Mouse (Mus musculus): ENCODE measurements around the gene Chid1.

Chid1 gene

DNA sequence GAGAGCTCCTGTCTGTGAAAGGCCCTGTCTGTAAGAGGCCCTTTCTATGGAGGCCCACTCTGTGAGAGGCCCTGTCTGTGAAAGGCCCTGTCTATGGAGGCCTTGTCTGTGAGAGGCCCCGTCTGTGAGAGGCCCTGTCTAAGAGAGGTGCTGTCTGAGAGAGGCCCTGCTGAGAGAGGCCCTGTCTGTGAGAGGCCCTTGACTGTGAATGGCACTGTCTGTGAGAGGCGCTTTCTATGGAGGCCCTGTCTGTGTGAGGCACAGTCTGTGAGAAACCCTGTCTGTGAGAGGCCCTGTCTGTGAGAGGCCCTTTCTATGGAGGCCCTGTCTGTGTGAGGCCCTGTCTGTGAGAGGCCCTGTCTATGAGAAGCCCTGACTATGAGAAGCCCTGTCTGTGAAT lies 33.4 kb downstream of the Chid1 start:
- no peak for DNase-seq (ENCODE audit: low read depth, low spot score)

DNA sequence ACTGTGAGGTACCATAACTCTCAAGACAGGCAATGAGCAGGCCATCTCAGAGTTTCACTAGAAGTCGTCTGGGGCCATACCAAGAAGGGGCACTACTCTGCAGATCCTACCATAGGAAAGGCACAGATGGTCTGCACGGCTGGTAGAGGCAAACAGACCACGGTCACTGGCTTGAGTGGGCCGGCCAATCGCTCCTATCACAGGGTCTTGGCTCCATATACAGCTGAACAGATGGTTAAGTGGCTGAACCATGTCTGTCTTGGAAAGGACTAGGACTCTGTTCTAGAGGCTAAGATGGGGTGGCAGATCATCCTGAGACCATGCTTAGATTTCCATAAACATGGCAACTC lies 37.1 kb downstream of the Chid1 start:
- DNase-seq (ENCODE audit: low read depth, low spot score) = no peak

DNA sequence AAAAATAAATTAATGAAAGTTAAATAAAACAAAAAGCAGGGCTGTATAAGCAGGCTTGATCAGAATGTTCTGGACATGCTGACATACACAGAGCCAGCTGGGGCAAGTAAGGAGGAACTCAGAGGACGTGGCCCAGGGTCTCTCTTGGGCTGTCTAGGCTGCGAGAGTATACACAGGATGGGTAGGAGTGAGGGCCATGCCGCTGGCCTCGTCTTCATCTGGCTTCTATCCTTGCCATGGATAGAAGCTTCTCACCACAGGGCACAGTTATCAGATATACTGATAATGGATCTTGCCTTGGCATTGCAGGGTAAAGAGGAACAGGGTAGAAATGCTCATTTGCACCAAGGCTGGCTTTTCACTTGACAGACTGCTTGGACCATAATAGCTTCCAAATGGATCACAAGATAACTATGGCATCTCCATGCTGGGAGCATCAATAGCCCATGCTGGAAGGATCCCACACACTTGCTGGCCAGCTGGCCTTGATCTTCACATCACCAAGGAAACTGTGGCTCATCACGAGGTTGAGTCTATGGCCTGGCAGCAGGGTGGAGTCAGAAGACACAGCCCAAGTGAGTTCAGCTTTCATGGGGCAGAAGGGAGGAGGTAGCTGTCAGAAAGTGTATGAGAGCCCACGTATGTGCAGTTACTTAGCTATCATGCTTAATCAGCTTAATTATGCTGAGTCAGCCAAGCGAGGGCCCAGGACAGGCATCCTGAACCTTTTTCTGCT lies 37.7 kb downstream of the Chid1 start:
- DNase-seq (ENCODE audit: low read depth, low spot score) = no peak

DNA sequence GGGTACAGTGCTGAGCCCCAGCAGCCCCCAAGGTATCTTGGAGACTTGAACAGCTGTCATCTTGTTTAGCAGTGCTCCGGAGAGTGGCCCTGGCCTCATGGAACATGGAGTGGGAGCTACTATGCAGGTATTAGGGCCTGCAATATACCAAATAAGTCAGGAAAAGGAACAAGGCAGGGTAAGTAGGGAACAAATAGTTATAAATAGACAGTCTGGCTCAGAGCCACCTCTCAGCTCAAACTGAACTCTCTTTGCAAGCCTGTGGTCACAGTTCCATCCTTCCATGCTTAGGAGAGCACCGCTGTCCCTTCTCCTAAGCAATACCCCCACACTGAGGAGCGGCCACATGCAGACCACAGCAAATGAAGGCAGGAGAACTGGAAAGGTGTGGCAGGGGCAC lies 42.1 kb downstream of the Chid1 start:
- no peak for DNase-seq (ENCODE audit: low read depth, low spot score)

DNA sequence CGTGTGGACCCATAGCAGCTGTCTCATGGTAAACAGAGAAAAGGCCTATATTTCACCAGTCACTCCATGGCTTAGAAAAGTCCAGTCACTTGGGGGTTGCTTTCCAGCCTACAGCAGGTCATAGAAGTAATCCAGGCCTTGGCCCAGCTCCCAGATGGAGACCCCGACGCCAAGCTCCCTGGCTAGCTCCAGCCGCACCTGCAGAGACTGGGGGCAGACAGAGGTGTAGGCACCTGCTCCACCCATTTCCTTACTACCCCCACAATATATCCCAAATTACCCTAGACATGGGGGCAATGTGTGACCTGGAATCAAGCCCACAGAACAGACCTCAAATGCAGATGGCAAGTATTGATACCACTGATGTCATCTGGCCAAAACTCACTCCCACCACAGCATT lies 43.7 kb downstream of the Chid1 start:
- no peak for DNase-seq (ENCODE audit: low read depth, low spot score)

DNA sequence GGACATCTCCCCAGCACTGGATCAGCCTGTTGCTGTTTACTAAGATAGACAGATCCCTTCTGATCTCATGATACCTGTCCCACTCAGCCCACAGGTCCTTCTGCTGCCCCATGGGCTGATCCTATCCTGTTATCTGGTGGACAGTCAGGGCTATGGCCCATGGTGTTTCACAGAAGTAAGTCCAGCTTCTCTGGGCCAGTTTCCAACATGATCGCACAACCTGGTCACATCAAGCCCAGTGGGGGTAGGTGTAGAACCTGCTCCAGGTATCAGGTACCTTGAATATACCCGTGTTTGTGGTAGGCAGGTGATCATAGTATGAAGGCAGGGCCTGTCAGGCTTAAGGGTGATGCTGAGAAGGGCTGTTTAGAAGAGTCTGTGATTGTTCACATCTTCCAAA lies 44.3 kb downstream of the Chid1 start:
- no peak for DNase-seq (ENCODE audit: low read depth, low spot score)

DNA sequence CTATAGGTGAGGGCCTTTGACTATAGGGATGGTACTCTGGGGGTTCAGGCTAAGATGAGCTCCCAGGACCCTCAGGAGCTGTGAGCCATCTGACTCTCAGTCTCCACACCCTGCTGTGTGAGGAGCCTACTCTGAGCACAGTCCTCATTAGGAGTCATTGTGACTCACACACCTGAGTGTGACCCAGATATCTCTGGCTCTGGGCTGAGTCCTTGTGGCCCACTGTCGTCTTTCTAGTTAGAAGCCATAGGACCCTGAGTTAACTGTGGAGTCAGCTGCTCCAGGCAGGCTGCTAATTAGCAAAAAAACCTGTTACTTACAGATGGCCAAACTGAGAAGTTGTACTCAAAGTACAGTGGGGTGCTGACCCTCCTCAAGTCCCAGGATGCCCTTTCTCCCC lies 45.9 kb downstream of the Chid1 start:
- DNase-seq (ENCODE audit: low read depth, low spot score) = no peak

DNA sequence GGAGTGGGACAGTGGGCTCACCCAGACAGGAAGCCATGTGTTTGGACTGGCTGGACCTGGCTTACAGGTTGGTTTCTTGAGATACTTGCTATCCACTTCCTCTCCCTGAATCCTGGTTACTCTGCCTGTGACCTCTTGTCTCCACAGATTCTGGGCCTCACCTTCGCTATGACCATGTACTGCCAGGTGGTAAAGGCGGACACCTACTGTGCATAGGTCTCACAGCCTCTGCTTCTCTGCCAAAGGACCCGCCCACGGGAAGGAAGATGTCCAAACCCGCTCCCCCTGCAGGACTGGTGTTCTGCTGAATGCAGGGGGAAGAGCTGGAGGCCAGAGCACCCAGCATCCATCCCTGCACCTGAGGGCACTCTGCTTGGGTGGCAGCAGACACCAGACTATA lies 46.9 kb downstream of the Chid1 start:
- no peak for DNase-seq (ENCODE audit: low read depth, low spot score)

DNA sequence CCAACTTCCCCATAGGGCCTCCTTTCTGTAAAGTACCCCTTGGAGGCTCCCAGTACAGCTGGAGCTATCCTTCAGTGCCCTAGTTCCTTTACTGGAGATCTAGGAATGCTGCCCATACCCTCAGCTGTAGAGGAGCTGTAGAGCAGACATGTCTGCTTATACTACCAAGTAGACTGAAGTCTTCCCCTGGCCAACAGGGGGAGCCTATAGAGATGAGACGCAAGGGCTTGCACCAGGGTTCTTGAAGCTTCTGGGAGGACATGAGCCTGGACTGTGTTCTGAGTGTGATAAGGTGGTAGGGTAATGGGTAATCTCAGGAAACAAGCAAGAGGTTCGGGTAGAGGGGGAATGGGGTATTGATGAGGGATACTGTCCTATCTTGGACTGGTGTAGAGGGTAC lies 48.5 kb downstream of the Chid1 start:
- peak; percentile 46 for DNase-seq (ENCODE audit: low read depth, low spot score)

DNA sequence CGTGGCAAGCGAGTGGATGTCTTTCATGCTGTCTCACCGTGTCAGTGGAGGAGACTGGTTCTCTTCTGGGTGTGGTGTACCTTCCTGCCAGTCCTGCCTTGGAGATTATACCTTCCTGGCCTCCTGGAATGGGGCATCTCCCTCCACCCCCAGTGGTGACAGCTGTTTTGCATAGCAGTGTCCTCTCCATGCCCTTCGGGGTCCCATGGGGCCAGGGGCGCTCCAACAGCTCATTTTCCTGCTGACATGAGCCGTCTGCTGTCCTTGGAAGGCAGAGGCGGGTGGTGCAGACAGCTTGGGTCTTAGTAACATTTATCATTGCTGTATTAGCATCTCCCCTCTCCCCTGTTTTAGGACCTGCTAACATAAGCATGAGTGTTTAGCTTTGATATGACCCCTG lies 52.5 kb downstream of the Chid1 start:
- no peak for DNase-seq (ENCODE audit: low read depth, low spot score)

DNA sequence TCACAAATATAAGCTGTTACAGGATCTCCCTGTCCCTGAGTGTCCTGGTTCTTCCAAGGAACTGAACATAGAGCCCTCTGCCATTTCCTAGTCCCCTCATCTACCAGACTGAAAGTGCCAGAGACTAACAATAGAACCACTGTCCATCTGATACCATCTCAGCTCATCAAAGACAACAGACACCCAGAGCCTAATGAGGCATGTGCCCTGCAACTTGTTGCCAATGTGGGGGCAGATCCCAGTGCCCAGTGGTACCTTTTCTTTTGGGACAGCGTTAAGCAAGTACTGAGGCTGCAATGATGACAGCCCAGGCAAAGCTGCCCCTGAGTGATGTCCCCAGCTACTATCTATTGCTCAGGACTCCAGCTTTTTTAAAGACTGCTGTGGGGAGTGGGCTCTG lies 53.4 kb downstream of the Chid1 start:
- DNase-seq (ENCODE audit: low read depth, low spot score) = no peak

DNA sequence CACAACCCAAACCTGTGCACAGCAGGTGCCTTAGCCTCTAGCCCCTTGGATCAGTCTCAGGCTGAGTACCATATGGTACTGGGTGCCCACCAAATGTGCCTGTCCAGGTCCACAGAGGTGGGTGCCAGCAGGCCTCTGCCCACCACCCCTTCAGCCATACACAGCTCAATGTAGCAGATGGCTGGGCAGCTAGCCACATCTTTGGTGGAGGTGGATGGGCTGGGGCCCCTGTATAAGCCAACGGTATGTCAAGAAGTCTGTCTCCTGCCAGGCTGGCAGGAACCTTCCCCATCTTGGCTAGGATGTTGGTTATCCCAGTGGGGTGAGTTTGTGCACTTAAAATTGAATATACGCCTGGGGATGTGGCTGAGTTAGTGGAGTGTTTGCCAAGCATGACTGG lies 54.1 kb downstream of the Chid1 start:
- no peak for DNase-seq (ENCODE audit: low read depth, low spot score)

DNA sequence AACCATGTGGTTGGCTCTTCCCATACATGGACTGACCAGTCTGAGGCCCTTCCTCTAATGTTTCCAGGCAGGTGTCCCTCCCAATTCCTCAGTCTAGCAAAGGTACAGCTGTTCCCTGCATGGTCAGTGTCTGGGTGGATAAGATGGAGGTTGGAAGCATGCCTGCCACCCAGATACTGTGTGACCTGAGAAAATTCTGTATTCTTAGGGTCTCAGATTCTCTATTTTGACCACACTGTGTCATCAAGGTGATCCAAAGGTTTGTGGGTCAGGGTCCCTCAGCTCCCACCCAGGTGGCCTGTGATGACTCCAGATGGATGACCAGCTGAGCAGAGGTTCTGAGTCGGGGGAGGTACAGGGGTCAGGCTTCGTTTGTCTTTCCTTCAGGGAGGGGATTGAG lies 54.5 kb downstream of the Chid1 start:
- DNase-seq (ENCODE audit: low read depth, low spot score) = no peak

DNA sequence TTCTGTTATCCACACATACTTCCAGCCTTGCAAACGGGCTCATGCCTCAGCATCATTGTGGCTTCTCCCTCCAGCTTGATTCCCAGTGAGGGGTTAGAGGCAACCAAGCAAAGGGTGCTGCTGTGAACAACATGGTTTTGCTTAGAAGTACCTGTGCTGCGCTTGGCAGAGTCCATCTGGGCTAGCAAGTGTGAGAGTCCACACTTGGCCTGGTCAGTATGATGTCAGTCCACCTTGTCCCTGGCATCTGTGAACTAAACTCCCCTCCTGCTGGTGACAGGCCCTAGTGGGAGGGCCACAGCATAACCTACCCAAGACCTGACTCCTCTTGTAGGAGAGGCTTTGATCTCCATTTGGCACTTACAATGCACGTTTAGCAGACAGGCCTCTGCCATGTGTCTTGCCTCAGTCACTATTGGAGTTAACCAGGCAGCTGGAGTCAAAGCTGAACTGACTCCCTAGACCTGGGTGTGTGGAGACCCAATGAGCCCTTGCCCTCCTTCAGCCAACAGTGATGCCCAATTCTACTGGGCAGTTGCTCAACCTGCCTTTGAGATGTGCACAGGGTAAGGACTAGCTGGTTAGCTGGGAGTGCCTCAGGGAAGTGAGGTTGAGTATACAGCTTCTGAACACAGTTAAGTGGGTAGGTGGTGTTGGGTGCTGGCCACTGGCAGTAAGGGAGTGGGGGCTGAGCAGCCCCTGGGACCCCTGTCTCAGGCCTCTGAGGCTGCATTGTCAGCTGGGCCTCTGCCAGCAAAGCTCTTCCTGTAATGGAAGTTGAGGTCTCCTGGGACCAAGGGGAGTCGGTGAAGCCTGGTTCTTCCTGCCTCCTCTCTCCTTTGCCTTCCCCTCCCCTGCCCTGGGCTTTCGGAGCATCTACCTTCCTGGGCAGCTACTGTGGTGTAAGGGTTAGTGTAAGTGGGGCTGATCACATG lies 55.2 kb downstream of the Chid1 start:
- DNase-seq (ENCODE audit: low read depth, low spot score) = no peak

DNA sequence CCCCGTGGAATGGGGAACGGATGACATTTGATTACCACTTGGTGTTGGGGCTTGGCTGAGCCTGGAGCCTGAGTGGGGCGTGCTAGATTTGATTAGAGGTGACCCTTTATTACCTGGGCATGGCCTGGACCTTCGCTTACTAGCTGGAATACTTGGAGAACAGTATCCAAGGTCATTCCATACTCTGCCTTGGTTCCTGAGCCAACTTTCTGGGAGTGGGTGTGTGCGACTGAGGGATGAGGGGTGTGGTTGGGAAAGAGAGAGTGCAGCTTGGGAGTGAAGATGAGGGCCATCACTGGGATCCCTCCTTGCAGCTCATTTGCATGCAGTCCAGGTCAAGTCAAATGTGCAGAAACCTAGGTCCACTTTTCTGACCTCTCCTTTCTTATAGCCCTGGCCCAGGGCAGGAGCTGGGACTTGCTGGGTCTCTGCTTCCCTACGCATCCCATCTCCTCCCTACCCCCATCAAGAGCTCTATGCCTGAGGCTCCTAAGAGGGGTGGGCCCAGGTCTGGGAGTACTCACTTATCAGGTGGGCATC lies 56.5 kb downstream of the Chid1 start:
- DNase-seq (ENCODE audit: low read depth, low spot score) = no peak

DNA sequence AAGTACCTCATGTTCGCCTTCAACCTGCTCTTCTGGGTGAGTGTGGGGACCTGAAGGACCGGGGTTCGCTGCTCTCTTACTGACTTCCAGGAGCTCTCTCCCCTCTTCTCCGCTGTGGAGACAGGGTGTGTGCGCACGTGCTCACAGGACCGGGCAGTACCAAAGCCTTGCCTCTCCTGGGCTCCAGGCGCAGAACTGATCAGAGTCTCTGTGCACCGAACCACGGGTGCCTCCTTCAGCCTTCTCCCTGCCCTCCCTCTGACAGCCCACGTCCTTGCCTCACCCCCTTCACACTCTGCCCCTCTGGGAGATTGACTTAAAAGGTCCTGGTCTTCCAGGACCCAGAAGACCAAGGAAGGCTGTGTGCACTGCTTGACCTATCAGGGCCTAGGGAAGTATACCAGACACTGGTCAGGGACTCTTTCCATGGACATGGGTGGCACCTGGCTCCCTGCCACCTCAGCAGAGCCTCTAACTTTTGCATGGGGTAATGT lies 57.1 kb downstream of the Chid1 start:
- no peak for DNase-seq (ENCODE audit: low read depth, low spot score)

DNA sequence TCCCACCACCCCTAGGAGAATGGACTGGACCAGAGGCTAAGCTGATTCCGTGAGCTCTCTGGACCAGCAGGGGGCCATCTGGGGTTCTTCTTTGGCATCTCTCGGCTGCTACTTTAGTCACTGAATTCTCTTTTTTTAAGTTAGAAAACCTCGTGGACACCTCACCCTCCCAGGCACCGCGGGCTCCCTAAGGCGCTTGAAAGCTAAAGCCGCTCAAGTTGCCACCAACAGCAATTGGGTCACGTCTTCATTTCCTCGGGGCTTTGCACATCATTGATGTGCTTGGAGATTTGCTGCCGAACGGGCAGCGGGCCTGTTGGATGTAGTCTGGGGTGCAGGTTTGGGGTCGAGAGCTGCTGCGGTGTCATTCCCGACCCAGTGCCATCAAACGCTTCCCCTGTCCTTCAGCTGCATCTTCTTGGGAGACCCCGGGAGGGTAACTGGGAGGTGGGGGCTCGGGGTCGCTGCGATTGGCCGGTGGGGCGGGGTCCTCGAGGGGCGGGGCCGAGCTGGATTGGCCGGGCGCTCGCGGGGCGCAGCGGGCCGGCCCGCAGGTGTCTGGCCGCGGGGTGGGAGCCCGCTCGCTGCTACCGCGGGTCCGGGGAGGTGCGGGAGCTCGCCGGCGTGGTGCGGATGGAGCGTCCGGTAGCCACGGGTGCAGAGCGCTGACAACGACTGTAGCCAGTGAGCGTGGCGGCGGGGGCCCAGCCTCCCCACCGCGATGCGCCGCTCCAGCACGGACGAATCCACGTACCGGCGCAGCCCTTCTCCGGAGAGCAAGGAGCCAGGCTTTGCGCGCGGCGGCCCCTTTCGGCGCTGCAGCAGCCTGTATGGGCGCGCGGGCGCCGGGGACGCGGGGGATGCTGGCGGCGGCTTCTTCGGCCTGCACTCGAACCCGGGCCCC lies 57.9 kb downstream of the Chid1 start:
- DNase-seq (ENCODE audit: low read depth, low spot score) = peak; percentile 60

DNA sequence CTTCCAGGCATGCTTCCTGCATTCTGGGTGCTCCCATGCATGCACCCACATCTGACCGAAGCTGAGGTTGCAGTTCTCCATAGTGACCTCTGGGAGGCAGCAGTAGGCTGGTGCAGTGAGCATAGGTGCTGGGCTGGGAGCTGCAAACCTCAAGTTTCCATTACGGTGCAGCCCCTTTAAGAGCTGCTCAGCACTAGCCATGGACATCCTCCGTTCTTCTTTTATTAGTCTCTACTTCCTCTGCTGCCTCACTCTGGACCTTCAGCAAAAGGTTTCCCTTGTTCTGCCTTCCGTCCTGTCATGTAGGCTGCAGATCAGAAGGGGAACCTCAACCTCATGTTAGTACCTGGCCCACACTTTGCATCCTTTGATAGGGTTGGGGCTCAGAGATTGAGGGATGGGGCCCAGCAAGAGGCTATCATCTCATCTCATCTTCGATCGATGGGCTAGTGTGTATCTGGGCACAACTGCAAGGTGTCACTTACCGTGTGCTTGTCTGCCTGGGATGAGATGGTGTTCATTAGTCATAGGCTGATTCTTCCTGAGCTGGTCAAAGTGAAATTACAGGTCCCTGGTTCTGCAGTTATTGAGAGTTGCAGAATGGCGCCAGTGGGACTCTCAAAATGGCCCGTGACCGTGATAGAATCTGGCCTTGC lies 58.7 kb downstream of the Chid1 start:
- peak; percentile 83 for DNase-seq (ENCODE audit: low read depth, low spot score)

DNA sequence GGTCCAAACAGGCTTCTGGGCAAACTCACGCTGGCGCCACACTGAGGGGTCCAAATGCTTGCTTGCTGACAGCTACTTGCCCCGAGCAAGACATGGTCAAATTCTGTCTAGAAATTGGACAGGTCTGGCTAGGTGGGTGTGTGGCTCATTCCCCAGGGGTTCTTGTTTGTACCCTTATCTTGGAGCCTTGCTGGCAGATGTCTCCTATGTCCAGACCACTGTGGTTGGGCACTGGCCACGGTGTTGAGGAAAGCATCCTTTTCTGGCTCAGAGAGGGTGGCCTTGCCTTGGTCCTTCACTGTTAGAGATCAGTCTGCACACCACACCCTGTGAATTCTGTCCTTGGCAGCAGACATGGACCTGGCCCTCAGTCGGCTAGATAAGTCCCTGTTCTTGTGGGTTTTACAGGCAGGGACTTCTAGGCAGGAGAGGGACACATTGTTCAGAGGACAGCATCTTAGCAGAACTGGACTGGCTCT lies 61.3 kb downstream of the Chid1 start:
- no peak for DNase-seq (ENCODE audit: low read depth, low spot score)

DNA sequence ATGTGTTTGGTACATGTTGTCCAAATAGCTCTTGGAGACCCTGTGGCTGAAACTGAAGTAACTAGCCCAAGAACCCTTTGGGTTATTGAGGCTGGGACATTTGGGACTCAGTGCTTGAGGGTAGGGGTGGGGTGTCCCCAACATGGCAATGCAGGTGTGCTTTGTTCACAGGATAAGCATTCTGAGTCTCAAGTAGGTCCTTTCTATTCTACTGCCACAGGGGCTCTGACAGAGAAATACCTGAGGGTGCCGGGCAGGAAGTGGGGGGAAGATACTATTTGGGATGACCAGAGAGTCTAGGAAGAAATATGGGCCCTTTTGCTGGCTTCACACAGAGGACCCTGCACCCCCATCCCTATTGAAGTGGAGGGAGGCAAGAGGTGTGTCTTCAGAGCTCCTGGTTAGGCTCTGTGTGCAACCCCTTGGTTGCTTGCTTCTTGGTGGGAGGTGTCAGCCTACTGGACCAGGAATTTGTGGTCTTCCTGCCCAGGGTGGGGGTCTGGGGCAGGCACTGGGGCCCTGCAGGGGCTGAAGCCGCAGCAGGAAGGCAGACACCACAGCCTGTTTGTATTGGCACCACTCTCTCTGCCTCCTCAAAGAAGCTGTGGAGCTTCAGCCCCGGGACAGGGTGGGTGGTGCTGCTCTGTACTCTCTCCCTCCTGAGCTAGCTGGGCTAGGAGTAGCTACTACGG lies 61.9 kb downstream of the Chid1 start:
- no peak for DNase-seq (ENCODE audit: low read depth, low spot score)

Measured in ZHBTc4 (cell line).